ENCODE assay signal across 8 mouse cellular contexts in the genomic region with DNA sequence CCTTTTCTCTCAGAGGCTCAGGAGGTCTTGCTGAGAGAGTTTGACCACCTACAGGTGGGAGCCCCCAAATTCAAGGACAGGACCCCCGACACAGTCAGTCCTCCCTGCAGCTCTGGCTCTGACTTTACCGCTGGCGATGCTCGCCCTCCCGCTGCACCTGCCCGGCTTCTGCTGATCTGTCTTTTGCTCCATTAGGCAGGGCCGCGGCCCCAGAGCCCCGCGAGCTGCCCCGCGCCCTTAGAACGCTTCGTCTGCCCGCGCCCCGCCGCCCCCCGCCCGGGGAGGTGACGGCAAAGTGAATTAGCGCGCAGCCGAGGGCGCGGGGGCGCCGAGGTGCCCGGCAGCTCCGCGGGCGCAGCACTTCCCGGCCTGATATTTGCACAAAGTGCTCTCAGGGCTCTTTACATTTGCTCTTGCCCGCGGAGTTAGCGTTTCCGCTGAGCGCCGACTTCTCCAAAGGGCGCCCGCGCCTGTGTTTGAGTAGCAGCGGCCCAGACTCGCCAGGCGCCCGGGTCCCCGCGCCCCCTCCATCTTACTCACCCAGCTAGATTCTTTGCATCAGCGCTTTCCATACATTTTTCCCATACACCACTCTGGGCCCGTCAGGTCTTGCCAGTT.
DNase-seq lines count a peak whose midpoint lies in the region; ATAC-seq and TF ChIP-seq lines count a peak whose summit lies in the region.

No protein-coding gene starts in this region.

- no peak for TF ChIP-seq CTCF in lung, adult 2 months (IDR thresholded peaks at IDR 0.05; ENCODE audit: insufficient read depth, low read length)

- no peak overlapping the region for H3K4me3 ChIP-seq in lung, adult 2 months (replicated peaks; ENCODE audit: extremely low read depth, low read depth, low read length)
- peak overlapping the region; percentile 43 for H3K4me3 ChIP-seq in forebrain, embryonic 13.5 days
- peak overlapping the region; percentile 40 for H3K4me3 ChIP-seq in limb, embryonic 15.5 days

- peak overlapping the region; percentile 86 for H3K4me2 ChIP-seq in forebrain, embryonic 13.5 days
- peak overlapping the region; percentile 74 for H3K4me2 ChIP-seq in limb, embryonic 15.5 days

- no peaks in the 10 kb centered on the region for H3K36me3 ChIP-seq in forebrain, embryonic 13.5 days (ENCODE audit: poor library complexity, severe bottlenecking)
- H3K36me3 ChIP-seq in limb, embryonic 15.5 days, result no peaks in the 10 kb centered on the region

- 1% methylated on average over 50 of the region's 50 CpGs for whole genome bisulfite sequencing in lung, adult 2 months
- WGBS in forebrain, embryonic 13.5 days, result under 1% methylated on average over 45 of the region's 50 CpGs
- under 1% methylated on average over 50 of the region's 50 CpGs for WGBS in limb, embryonic 15.5 days

- peak overlapping the region; percentile 67 for H3K9ac ChIP-seq in forebrain, embryonic 13.5 days
- 0 out of 2 replicates have a peak overlapping the region, but pooled peaks have one; percentile 26 for H3K9ac ChIP-seq in limb, embryonic 15.5 days

- H3K27ac ChIP-seq in forebrain, embryonic 13.5 days, result no peak overlapping the region
- no peak overlapping the region for H3K27ac ChIP-seq in limb, embryonic 15.5 days

- no peaks in the 10 kb centered on the region for H3K9me3 ChIP-seq in forebrain, embryonic 13.5 days (replicated peaks)
- no peaks in the 10 kb centered on the region for H3K9me3 ChIP-seq in limb, embryonic 15.5 days

- no peaks in the 10 kb centered on the region for H3K4me1 ChIP-seq in lung, adult 2 months (ENCODE audit: control insufficient read depth, insufficient read depth, low read length)
- peaks cover 11% of the 10 kb centered on the region for H3K4me1 ChIP-seq in forebrain, embryonic 13.5 days
- H3K4me1 ChIP-seq in limb, embryonic 15.5 days, result peaks cover 12% of the 10 kb centered on the region

- TF ChIP-seq POLR2A in lung, adult 2 months (IDR thresholded peaks at IDR 0.05; ENCODE audit: borderline replicate concordance, extremely low read depth, low read depth, low read length), result no peak

- no peak for ATAC-seq in forebrain, embryonic 13.5 days
- no peak for ATAC-seq in limb, embryonic 15.5 days (ENCODE audit: insufficient number of reproducible peaks, low FRiP score, low TSS enrichment, low read depth)

- H3K27me3 ChIP-seq in forebrain, embryonic 13.5 days, result peaks cover 47% of the 10 kb centered on the region
- H3K27me3 ChIP-seq in limb, embryonic 15.5 days, result peaks cover 47% of the 10 kb centered on the region

- DNase-seq in lung, postnatal 4 days, result peak; percentile 18 to 32
- no peak for DNase-seq in lung, adult 2 months
- peak; percentile 50 for DNase-seq in retina, postnatal 1 day
- no peak for DNase-seq in layer of hippocampus, adult 8-10 months (ENCODE audit: low spot score in 2 of 2)
- no peak for DNase-seq in ovary, postnatal 10 days (ENCODE audit: low spot score)
- DNase-seq in natural killer cell, adult 2 months (ENCODE audit: low spot score in 2 of 2), result no peak

Comparison
In these comparisons a context has a peak if more than half of its experiments do, and no peak if none do; other contexts are left out.
1. DNase-seq: peak in lung, postnatal 4 days (2 of 2) and retina, postnatal 1 day (single experiment); none in lung, adult 2 months (single experiment), layer of hippocampus, adult 8-10 months (0 of 2), ovary, postnatal 10 days (single experiment) and natural killer cell, adult 2 months (0 of 2).